Mouse (Mus musculus) myocyte (in vitro differentiated cells): Measurements from ENCODE around the gene Angpt4. TPM values are rescaled to one million over a fixed set of nuclear protein-coding genes. Genes with fewer than 3 reads are reported as not detected.

Experiments used
- H3K27me3 ChIP-seq: one replicate; pipeline ENCODE4 v1.6.1; 2011; ENCODE audit not compliant: control insufficient read depth, insufficient read depth, insufficient read length
- H3K36me3 ChIP-seq: one replicate; pipeline ENCODE4 v1.6.1; 2011; ENCODE audit not compliant: control insufficient read depth, insufficient read depth
- H3K4me2 ChIP-seq: one replicate; pipeline ENCODE4 v1.6.1; 2011; ENCODE audit warnings: low read depth, control low read depth
- H3K4me3 ChIP-seq: one replicate; pipeline ENCODE4 v1.5.1; 2011; ENCODE audit warnings: mild to moderate bottlenecking, control low read depth, moderate library complexity
- H3K79me2 ChIP-seq: one replicate; pipeline ENCODE4 v1.6.1; 2011; ENCODE audit not compliant: control insufficient read depth, insufficient read depth
- H3ac ChIP-seq: one replicate; pipeline ENCODE4 v1.6.1; 2011; ENCODE audit not compliant: control insufficient read depth, insufficient read length
- CEBPB ChIP-seq: IDR thresholded peaks from 2 replicates; pipeline ENCODE4 v1.6.1; 2011; ENCODE audit warnings: mild to moderate bottlenecking, moderate library complexity; ENCODE audit not compliant: poor library complexity, insufficient read depth, severe bottlenecking
- E2F4 ChIP-seq: IDR thresholded peaks from one replicate; pipeline ENCODE4 v1.6.1; 2011; ENCODE audit warnings: mild to moderate bottlenecking, control low read depth, moderate library complexity; ENCODE audit not compliant: insufficient read depth
- MAX ChIP-seq: IDR thresholded peaks from one replicate; pipeline ENCODE4 v1.6.1; 2011; ENCODE audit warnings: low read depth, mild to moderate bottlenecking, control low read depth
- MYOD1 ChIP-seq, 3 experiments: IDR thresholded peaks; one replicate each; pipeline ENCODE4 v1.6.1; 2011; ENCODE audit warnings: control low read depth in 2 of 3, low read depth in 2 of 3, mild to moderate bottlenecking in 2 of 3, moderate library complexity in 1 of 3; ENCODE audit not compliant: insufficient read length in 2 of 3, control insufficient read depth in 1 of 3
- MYOG ChIP-seq, 3 experiments: IDR thresholded peaks; one replicate each; pipeline ENCODE4 v1.6.1; 2011; ENCODE audit warnings: control low read depth in 2 of 3, low read depth in 2 of 3, mild to moderate bottlenecking in 2 of 3; ENCODE audit not compliant: insufficient read length in 2 of 3, control insufficient read depth in 1 of 3, insufficient read depth in 1 of 3
- POLR2A ChIP-seq: IDR thresholded peaks from one replicate; pipeline ENCODE4 v1.6.1; 2011; ENCODE audit warnings: low read depth, mild to moderate bottlenecking, control low read depth, moderate library complexity; ENCODE audit not compliant: insufficient read length
- POLR2AphosphoS2 ChIP-seq: IDR thresholded peaks from one replicate; pipeline ENCODE4 v1.6.1; 2011; ENCODE audit warnings: low read depth, control low read depth; ENCODE audit not compliant: insufficient read length
- REST ChIP-seq: IDR thresholded peaks from one replicate; pipeline ENCODE4 v1.6.1; 2011; ENCODE audit warnings: mild to moderate bottlenecking, control low read depth, moderate library complexity; ENCODE audit not compliant: insufficient read depth, insufficient read length
- SRF ChIP-seq: IDR thresholded peaks from one replicate; pipeline ENCODE4 v1.6.1; 2011; ENCODE audit warnings: low read depth; ENCODE audit not compliant: control insufficient read depth, insufficient read length
- TCF12 ChIP-seq: IDR thresholded peaks from one replicate; pipeline ENCODE4 v1.6.1; 2011; ENCODE audit warnings: mild to moderate bottlenecking, control low read depth; ENCODE audit not compliant: poor library complexity, insufficient read depth, severe bottlenecking
- TCF3 ChIP-seq: IDR thresholded peaks from one replicate; pipeline ENCODE4 v1.6.1; 2011; ENCODE audit warnings: low read depth, control low read depth; ENCODE audit not compliant: insufficient read length
- USF1 ChIP-seq: IDR thresholded peaks from one replicate; pipeline ENCODE4 v1.6.1; 2011; ENCODE audit warnings: low read depth, mild to moderate bottlenecking, control low read depth, moderate library complexity
- polyA plus RNA-seq: library from polyadenylated mRNA; unstranded; fragments of >200 nt; fragmentation: generic; extraction: Trizol; gene quantifications from one replicate; pipeline ENCODE4 v1.2.1, GENCODE M21; 2012; ENCODE audit warnings: missing spikeins

Gene Angpt4
- polyA plus RNA-seq, 1 experiment, result 0.19 TPM

DNA sequence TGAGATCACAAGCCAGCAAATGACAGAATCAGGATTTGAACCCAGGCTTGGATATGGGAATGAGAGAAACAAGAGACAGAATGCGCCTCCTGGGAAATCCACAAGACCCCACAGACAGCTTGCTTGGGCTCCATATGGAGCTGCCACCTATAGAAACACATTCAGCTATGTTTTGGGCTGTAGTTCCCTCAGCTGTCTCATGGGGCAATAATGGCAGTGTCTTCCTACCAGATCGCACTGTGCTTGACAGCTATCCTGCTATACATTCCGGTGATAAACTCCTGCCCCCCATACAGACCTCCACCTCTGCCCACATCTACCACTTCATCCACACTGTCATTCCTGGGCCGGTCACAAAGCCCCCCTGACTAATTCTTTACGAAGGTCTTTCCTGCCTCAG lies 64.3 kb downstream of the Angpt4 start:
- TF ChIP-seq USF1 (no peak), POLR2A (no peak), TCF12 (no peak), SRF (no peak), TCF3 (no peak), MAX (no peak), E2F4 (no peak), REST (no peak)
- no peaks in the 10 kb centered on the region for H3K27me3 ChIP-seq
- H3ac ChIP-seq, result no peak overlapping the region
- peaks cover 97% of the 10 kb centered on the region for H3K79me2 ChIP-seq
- no peak overlapping the region for H3K4me3 ChIP-seq
- peaks cover 4% of the 10 kb centered on the region for H3K36me3 ChIP-seq
- H3K4me2 ChIP-seq, result no peak overlapping the region

GRCm38 (mm10) chr2:151976067-151976466 lies 65.1 kb downstream of the Angpt4 start:
- H3K4me3 ChIP-seq, result no peak overlapping the region
- TF ChIP-seq MYOD1 (IDR thresholded peaks at IDR 0.05; ENCODE audit: control insufficient read depth in 1 of 3, insufficient read length in 2 of 3, low read depth in 2 of 3) (no peak), POLR2A (no peak), MYOG (IDR thresholded peaks at IDR 0.05; ENCODE audit: control insufficient read depth in 1 of 3, insufficient read depth in 1 of 3, insufficient read length in 2 of 3, low read depth in 2 of 3) (no peak), USF1 (no peak), REST (no peak)

DNA sequence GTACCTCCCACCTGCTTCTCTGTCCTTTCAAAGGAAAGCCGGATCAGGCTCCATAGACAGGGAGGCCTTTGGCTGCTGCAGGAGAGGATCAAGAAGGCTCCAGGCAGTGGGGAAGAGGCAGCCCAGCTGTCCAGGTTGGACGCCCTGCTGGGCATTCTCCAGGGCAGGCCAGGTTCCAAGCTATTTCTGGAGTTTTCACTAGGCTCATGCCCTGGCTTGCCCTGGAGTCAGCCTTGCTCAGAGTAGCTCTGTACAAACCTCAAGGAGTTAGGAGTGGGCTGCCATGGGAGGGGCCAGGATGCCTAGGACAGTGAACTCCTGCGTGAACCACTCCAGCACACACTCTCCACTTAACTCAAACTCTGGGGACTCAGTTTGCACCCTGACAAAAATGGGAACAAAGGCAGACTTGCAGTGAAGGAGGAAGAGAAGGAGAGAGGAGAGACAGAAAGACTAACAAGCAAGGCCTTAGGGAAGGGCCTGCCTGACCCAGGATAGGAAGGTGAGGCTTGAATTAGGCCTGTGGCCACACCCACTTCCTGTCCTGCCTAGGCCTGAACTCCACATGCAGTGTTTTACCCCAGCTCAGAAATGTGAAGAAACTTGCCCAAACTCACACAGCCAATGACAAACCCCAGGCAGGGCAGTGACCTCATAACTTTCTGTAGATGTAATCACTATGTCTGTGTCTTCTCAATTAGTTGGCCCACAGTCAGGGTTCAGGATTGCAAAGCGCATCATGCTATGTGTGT lies 66.9 kb downstream of the Angpt4 start:
- H3K79me2 ChIP-seq, result peaks cover 72% of the 10 kb centered on the region
- H3K4me3 ChIP-seq, result peak overlapping the region; percentile 80
- TF ChIP-seq REST, result no peak
- TF ChIP-seq POLR2A, result no peak
- TF ChIP-seq SRF, result no peak
- TF ChIP-seq E2F4, result no peak
- TF ChIP-seq MAX, result no peak
- peak in 2 of 3 experiments; percentile 52 to 85 for TF ChIP-seq MYOD1 (IDR thresholded peaks at IDR 0.05; ENCODE audit: control insufficient read depth in 1 of 3, insufficient read length in 2 of 3, low read depth in 2 of 3)
- TF ChIP-seq TCF12, result peak; percentile 20
- no peak for TF ChIP-seq POLR2AphosphoS2
- TF ChIP-seq USF1, result no peak
- no peak for TF ChIP-seq TCF3
- TF ChIP-seq CEBPB, result no peak
- TF ChIP-seq MYOG (IDR thresholded peaks at IDR 0.05; ENCODE audit: control insufficient read depth in 1 of 3, insufficient read depth in 1 of 3, insufficient read length in 2 of 3, low read depth in 2 of 3), result peak; percentile 31 to 91 (median 64)
- peak overlapping the region; percentile 90 for H3K4me2 ChIP-seq
- peaks cover 4% of the 10 kb centered on the region for H3K36me3 ChIP-seq
- no peak overlapping the region for H3ac ChIP-seq
- H3K27me3 ChIP-seq, result no peaks in the 10 kb centered on the region

More at GRCm38 (mm10) chr2:151976067-151976466, 65.1 kb downstream of the Angpt4 start:
- Histone ChIP-seq H3ac (no peak overlapping the region), H3K36me3 (peaks cover 4% of the 10 kb centered on the region), H3K79me2 (peaks cover 90% of the 10 kb centered on the region), H3K4me2 (no peak overlapping the region), H3K27me3 (no peaks in the 10 kb centered on the region)

GRCm38 (mm10) chr2:151978494-151978893 lies 67.5 kb downstream of the Angpt4 start:
- H3K4me3 ChIP-seq, result peak overlapping the region; percentile 80
- no peaks in the 10 kb centered on the region for H3K36me3 ChIP-seq
- H3K79me2 ChIP-seq, result peaks cover 65% of the 10 kb centered on the region
- TF ChIP-seq TCF12 (no peak), MYOG (IDR thresholded peaks at IDR 0.05; ENCODE audit: control insufficient read depth in 1 of 3, insufficient read depth in 1 of 3, insufficient read length in 2 of 3, low read depth in 2 of 3) (peak in 1 of 3 experiments; percentile 35), MYOD1 (IDR thresholded peaks at IDR 0.05; ENCODE audit: control insufficient read depth in 1 of 3, insufficient read length in 2 of 3, low read depth in 2 of 3) (peak in 1 of 3 experiments; percentile 19)
- H3K27me3 ChIP-seq, result no peaks in the 10 kb centered on the region
- no peak overlapping the region for H3ac ChIP-seq
- peak overlapping the region; percentile 90 for H3K4me2 ChIP-seq

- TF ChIP-seq MYOG (IDR thresholded peaks at IDR 0.05; ENCODE audit: control insufficient read depth in 1 of 3, insufficient read depth in 1 of 3, insufficient read length in 2 of 3, low read depth in 2 of 3), result peak; percentile 52 to 87 (median 81)
- TF ChIP-seq E2F4, result peak; percentile 94
- peak; percentile 51 for TF ChIP-seq TCF3
- no peak for TF ChIP-seq MAX
- no peak for TF ChIP-seq TCF12
- TF ChIP-seq MYOD1 (IDR thresholded peaks at IDR 0.05; ENCODE audit: control insufficient read depth in 1 of 3, insufficient read length in 2 of 3, low read depth in 2 of 3), result peak in 2 of 3 experiments; percentile 74 to 87
- TF ChIP-seq POLR2AphosphoS2, result peak; percentile 56
- TF ChIP-seq POLR2A, result peak; percentile 57
- TF ChIP-seq CEBPB, result no peak
- peak within 1 kb of the TSS; percentile 54 for H3ac ChIP-seq
Measured at GRCm38 (mm10) chr2:151979470-151980354, 68.7 kb downstream of the Angpt4 start, which contains the start of gene Fam110a. Gene Fam110a, minus strand, starts transcription at chr2:151980219.

More at GRCm38 (mm10) chr2:151979470-151980354, 68.7 kb downstream of the Angpt4 start, which contains the start of gene Fam110a:
- peak within 1 kb of the TSS; percentile 80 for H3K4me3 ChIP-seq
- H3K36me3 ChIP-seq, result no peaks in the 10 kb centered on the region
- peak within 1 kb of the TSS; percentile 90 for H3K4me2 ChIP-seq
- peaks cover 53% of the 10 kb centered on the region for H3K79me2 ChIP-seq
- H3K27me3 ChIP-seq, result no peaks in the 10 kb centered on the region
